Mouse (Mus musculus): ENCODE measurements around the gene Dpy19l3. TPM values are rescaled to one million over a fixed set of nuclear protein-coding genes. Genes with fewer than 3 reads are reported as not detected.

Dpy19l3 gene
- polyA plus RNA-seq, 1 experiment = 2.4 TPM

GRCm38 (mm10) chr7:35698073-35698472 lies 56.2 kb downstream of the Dpy19l3 start:
- 92% methylated on average over 1 of the region's 1 CpGs for WGBS
- no peak for DNase-seq (ENCODE audit: low read depth, low spot score)

GRCm38 (mm10) chr7:35692641-35693040 lies 61.6 kb downstream of the Dpy19l3 start:
- 95% methylated on average over 12 of the region's 12 CpGs for WGBS

GRCm38 (mm10) chr7:35692117-35692516 lies 62.1 kb downstream of the Dpy19l3 start:
- no peak for DNase-seq (ENCODE audit: low read depth, low spot score)

More at GRCm38 (mm10) chr7:35692641-35693040, 61.6 kb downstream of the Dpy19l3 start:
- no peak for DNase-seq (ENCODE audit: low read depth, low spot score)

GRCm38 (mm10) chr7:35688781-35689349 lies 65.4 kb downstream of the Dpy19l3 start:
- DNase-seq (ENCODE audit: low read depth, low spot score) = no peak
- WGBS = 93% methylated on average over 11 of the region's 11 CpGs

More at GRCm38 (mm10) chr7:35692117-35692516, 62.1 kb downstream of the Dpy19l3 start:
- 84% methylated on average over 14 of the region's 14 CpGs for WGBS

- DNase-seq (ENCODE audit: low read depth, low spot score) = no peak
- WGBS = 79% methylated on average over 9 of the region's 9 CpGs
Measured at GRCm38 (mm10) chr7:35688276-35688675, 66.0 kb downstream of the Dpy19l3 start.

- no peak for DNase-seq (ENCODE audit: low read depth, low spot score)
- 37% methylated on average over 10 of the region's 10 CpGs for WGBS
Measured at GRCm38 (mm10) chr7:35687229-35687628, 67.0 kb downstream of the Dpy19l3 start.

GRCm38 (mm10) chr7:35686756-35687155 lies 67.5 kb downstream of the Dpy19l3 start:
- WGBS = 27% methylated on average over 13 of the region's 13 CpGs

GRCm38 (mm10) chr7:35686216-35686615 lies 68.0 kb downstream of the Dpy19l3 start:
- WGBS = 68% methylated on average over 11 of the region's 11 CpGs
- no peak for DNase-seq (ENCODE audit: low read depth, low spot score)

More at GRCm38 (mm10) chr7:35686756-35687155, 67.5 kb downstream of the Dpy19l3 start:
- peak; percentile 19 for DNase-seq (ENCODE audit: low read depth, low spot score)

GRCm38 (mm10) chr7:35683409-35684122 lies 70.7 kb downstream of the Dpy19l3 start:
- WGBS = 70% methylated on average over 6 of the region's 6 CpGs
- no peak for DNase-seq (ENCODE audit: low read depth, low spot score)

- no peak for DNase-seq (ENCODE audit: low read depth, low spot score)
- WGBS = 75% methylated on average over 3 of the region's 3 CpGs
Measured at GRCm38 (mm10) chr7:35681559-35681958, 72.7 kb downstream of the Dpy19l3 start.

- no peak for DNase-seq (ENCODE audit: low read depth, low spot score)
- 78% methylated on average over 4 of the region's 4 CpGs for WGBS
Measured at GRCm38 (mm10) chr7:35678976-35679375, 75.3 kb downstream of the Dpy19l3 start.

GRCm38 (mm10) chr7:35668066-35669041 lies 85.9 kb downstream of the Dpy19l3 start:
- DNase-seq (ENCODE audit: low read depth, low spot score) = no peak
- 61% methylated on average over 18 of the region's 18 CpGs for WGBS

GRCm38 (mm10) chr7:35663790-35664376 lies 90.4 kb downstream of the Dpy19l3 start:
- DNase-seq (ENCODE audit: low read depth, low spot score) = no peak
- 69% methylated on average over 16 of the region's 16 CpGs for WGBS

- DNase-seq (ENCODE audit: low read depth, low spot score) = no peak
- WGBS = 53% methylated on average over 3 of the region's 3 CpGs
Measured at GRCm38 (mm10) chr7:35659173-35659572, 95.1 kb downstream of the Dpy19l3 start.

GRCm38 (mm10) chr7:35657829-35658228 lies 96.4 kb downstream of the Dpy19l3 start:
- 61% methylated on average over 6 of the region's 6 CpGs for WGBS

GRCm38 (mm10) chr7:35651583-35652270 lies 102.5 kb downstream of the Dpy19l3 start:
- DNase-seq (ENCODE audit: low read depth, low spot score) = no peak
- WGBS = 78% methylated on average over 10 of the region's 10 CpGs

More at GRCm38 (mm10) chr7:35657829-35658228, 96.4 kb downstream of the Dpy19l3 start:
- DNase-seq (ENCODE audit: low read depth, low spot score) = no peak

- 71% methylated on average over 11 of the region's 11 CpGs for WGBS
- no peak for DNase-seq (ENCODE audit: low read depth, low spot score)
Measured at GRCm38 (mm10) chr7:35650716-35651410, 103.4 kb downstream of the Dpy19l3 start.

GRCm38 (mm10) chr7:35649071-35649470 lies 105.2 kb downstream of the Dpy19l3 start:
- DNase-seq (ENCODE audit: low read depth, low spot score) = no peak
- 35% methylated on average over 3 of the region's 3 CpGs for WGBS
